Mouse (Mus musculus): Measurements from ENCODE around the gene Tbc1d10a. TPM values are rescaled to one million over a fixed set of nuclear protein-coding genes. Genes with fewer than 3 reads are reported as not detected.
A peak's percentile ranks its signal among the peaks of the same experiment; 100 is the strongest.

The Tbc1d10a gene
- 29.1 and 33.4 TPM in 2 replicates for polyA plus RNA-seq (2015; fragmentation: Nextera tagmentation; extraction: Ambion mirVana)

- H3K27me3 ChIP-seq (replicated peaks; ENCODE audit: control insufficient read depth, insufficient read depth, low read length), result no peaks in the 10 kb centered on the region
- H3K36me3 ChIP-seq (ENCODE audit: control insufficient read depth, insufficient read depth), result peaks cover 10% of the 10 kb centered on the region
- under 1% methylated on average over 71 of the region's 71 CpGs for WGBS
- peak within 1 kb of the TSS; percentile 78 for H3K4me3 ChIP-seq (replicated peaks; ENCODE audit: low read length)
- peak; percentile 99 for ATAC-seq
- H3K9me3 ChIP-seq (ENCODE audit: control insufficient read depth, low read length), result no peaks in the 10 kb centered on the region
- H3K27ac ChIP-seq (ENCODE audit: low read length), result peak within 1 kb of the TSS; percentile 45; the same call in 1 of the 2 replicates
- peak within 1 kb of the TSS; percentile 88 for H3K4me2 ChIP-seq (ENCODE audit: low read length)
- peak within 1 kb of the TSS; percentile 81 for H3K9ac ChIP-seq (replicated peaks; ENCODE audit: low read depth, low read length)
- peaks cover 11% of the 10 kb centered on the region for H3K4me1 ChIP-seq (replicated peaks; ENCODE audit: control insufficient read depth, insufficient read depth, low read length)
Observed at GRCm38 (mm10) chr11:4186486-4187317, at the start of gene Tbc1d10a. Tbc1d10a (plus strand) TSS chr11:4186789.

GRCm38 (mm10) chr11:4138964-4139363 lies 47.6 kb upstream of the Tbc1d10a start:
- no peaks in the 10 kb centered on the region for H3K27me3 ChIP-seq (replicated peaks; ENCODE audit: control insufficient read depth, insufficient read depth, low read length)
- H3K4me3 ChIP-seq (replicated peaks; ENCODE audit: low read length), result no peak overlapping the region
- ATAC-seq, result no peak
- WGBS, result 80% methylated on average over 2 of the region's 2 CpGs
- H3K9ac ChIP-seq (replicated peaks; ENCODE audit: low read depth, low read length), result no peak overlapping the region
- peaks cover 10% of the 10 kb centered on the region for H3K36me3 ChIP-seq (ENCODE audit: control insufficient read depth, insufficient read depth)
- no peaks in the 10 kb centered on the region for H3K9me3 ChIP-seq (ENCODE audit: control insufficient read depth, low read length)
- H3K4me2 ChIP-seq (ENCODE audit: low read length), result no peak overlapping the region
- H3K27ac ChIP-seq (ENCODE audit: low read length), result no peak overlapping the region
- H3K4me1 ChIP-seq (replicated peaks; ENCODE audit: control insufficient read depth, insufficient read depth, low read length), result peaks cover 22% of the 10 kb centered on the region

- H3K27ac ChIP-seq (ENCODE audit: low read length), result no peak overlapping the region
- H3K27me3 ChIP-seq (replicated peaks; ENCODE audit: control insufficient read depth, insufficient read depth, low read length), result no peaks in the 10 kb centered on the region
- H3K4me2 ChIP-seq (ENCODE audit: low read length), result no peak overlapping the region
- no peak for ATAC-seq
- peaks cover 10% of the 10 kb centered on the region for H3K36me3 ChIP-seq (ENCODE audit: control insufficient read depth, insufficient read depth)
- no peak overlapping the region for H3K4me3 ChIP-seq (replicated peaks; ENCODE audit: low read length)
- no peaks in the 10 kb centered on the region for H3K9me3 ChIP-seq (ENCODE audit: control insufficient read depth, low read length)
- peaks cover 9% of the 10 kb centered on the region for H3K4me1 ChIP-seq (replicated peaks; ENCODE audit: control insufficient read depth, insufficient read depth, low read length)
- no peak overlapping the region for H3K9ac ChIP-seq (replicated peaks; ENCODE audit: low read depth, low read length)
Observed at GRCm38 (mm10) chr11:4141505-4141904, 45.1 kb upstream of the Tbc1d10a start.

- peaks cover 10% of the 10 kb centered on the region for H3K36me3 ChIP-seq (ENCODE audit: control insufficient read depth, insufficient read depth)
- ATAC-seq, result no peak
Observed at GRCm38 (mm10) chr11:4142352-4142751, 44.2 kb upstream of the Tbc1d10a start.

GRCm38 (mm10) chr11:4143281-4144062 lies 43.1 kb upstream of the Tbc1d10a start:
- Histone ChIP-seq H3K27ac (ENCODE audit: low read length) (no peak overlapping the region), H3K9ac (replicated peaks; ENCODE audit: low read depth, low read length) (no peak overlapping the region), H3K4me1 (replicated peaks; ENCODE audit: control insufficient read depth, insufficient read depth, low read length) (no peaks in the 10 kb centered on the region), H3K9me3 (ENCODE audit: control insufficient read depth, low read length) (no peaks in the 10 kb centered on the region), H3K27me3 (replicated peaks; ENCODE audit: control insufficient read depth, insufficient read depth, low read length) (no peaks in the 10 kb centered on the region), H3K36me3 (ENCODE audit: control insufficient read depth, insufficient read depth) (peaks cover 10% of the 10 kb centered on the region), H3K4me3 (replicated peaks; ENCODE audit: low read length) (no peak overlapping the region), H3K4me2 (ENCODE audit: low read length) (no peak overlapping the region)
- WGBS, result 87% methylated on average over 21 of the region's 21 CpGs
- peak; percentile 38; the same call in 1 of the 2 replicates for ATAC-seq

More at GRCm38 (mm10) chr11:4142352-4142751, 44.2 kb upstream of the Tbc1d10a start:
- Histone ChIP-seq H3K4me3 (replicated peaks; ENCODE audit: low read length) (no peak overlapping the region), H3K27ac (ENCODE audit: low read length) (no peak overlapping the region), H3K27me3 (replicated peaks; ENCODE audit: control insufficient read depth, insufficient read depth, low read length) (no peaks in the 10 kb centered on the region), H3K9ac (replicated peaks; ENCODE audit: low read depth, low read length) (no peak overlapping the region), H3K4me1 (replicated peaks; ENCODE audit: control insufficient read depth, insufficient read depth, low read length) (peaks cover under 1% of the 10 kb centered on the region; the same call in 1 of the 2 replicates), H3K4me2 (ENCODE audit: low read length) (no peak overlapping the region), H3K9me3 (ENCODE audit: control insufficient read depth, low read length) (no peaks in the 10 kb centered on the region)
- WGBS, result 91% methylated on average over 4 of the region's 4 CpGs

GRCm38 (mm10) chr11:4146381-4146780 lies 40.2 kb upstream of the Tbc1d10a start:
- Histone ChIP-seq H3K36me3 (ENCODE audit: control insufficient read depth, insufficient read depth) (peaks cover 5% of the 10 kb centered on the region), H3K4me3 (replicated peaks; ENCODE audit: low read length) (no peak overlapping the region), H3K4me2 (ENCODE audit: low read length) (no peak overlapping the region), H3K4me1 (replicated peaks; ENCODE audit: control insufficient read depth, insufficient read depth, low read length) (no peaks in the 10 kb centered on the region), H3K27ac (ENCODE audit: low read length) (no peak overlapping the region), H3K9me3 (ENCODE audit: control insufficient read depth, low read length) (no peaks in the 10 kb centered on the region), H3K9ac (replicated peaks; ENCODE audit: low read depth, low read length) (no peak overlapping the region), H3K27me3 (replicated peaks; ENCODE audit: control insufficient read depth, insufficient read depth, low read length) (no peaks in the 10 kb centered on the region)
- WGBS, result 69% methylated on average over 6 of the region's 6 CpGs
- ATAC-seq, result no peak

GRCm38 (mm10) chr11:4147098-4147497 lies 39.5 kb upstream of the Tbc1d10a start:
- Histone ChIP-seq H3K4me3 (replicated peaks; ENCODE audit: low read length) (no peak overlapping the region), H3K27me3 (replicated peaks; ENCODE audit: control insufficient read depth, insufficient read depth, low read length) (no peaks in the 10 kb centered on the region), H3K9me3 (ENCODE audit: control insufficient read depth, low read length) (no peaks in the 10 kb centered on the region), H3K36me3 (ENCODE audit: control insufficient read depth, insufficient read depth) (peaks cover 3% of the 10 kb centered on the region), H3K4me1 (replicated peaks; ENCODE audit: control insufficient read depth, insufficient read depth, low read length) (no peaks in the 10 kb centered on the region), H3K27ac (ENCODE audit: low read length) (no peak overlapping the region), H3K4me2 (ENCODE audit: low read length) (no peak overlapping the region), H3K9ac (replicated peaks; ENCODE audit: low read depth, low read length) (no peak overlapping the region)
- 82% methylated on average over 10 of the region's 10 CpGs for WGBS
- no peak for ATAC-seq

GRCm38 (mm10) chr11:4148120-4148519 lies 38.5 kb upstream of the Tbc1d10a start:
- no peaks in the 10 kb centered on the region for H3K9me3 ChIP-seq (ENCODE audit: control insufficient read depth, low read length)
- no peaks in the 10 kb centered on the region; the same call in 1 of the 2 replicates for H3K36me3 ChIP-seq (ENCODE audit: control insufficient read depth, insufficient read depth)
- ATAC-seq, result no peak
- no peaks in the 10 kb centered on the region for H3K27me3 ChIP-seq (replicated peaks; ENCODE audit: control insufficient read depth, insufficient read depth, low read length)
- H3K4me3 ChIP-seq (replicated peaks; ENCODE audit: low read length), result no peak overlapping the region
- no peak overlapping the region for H3K27ac ChIP-seq (ENCODE audit: low read length)
- H3K4me2 ChIP-seq (ENCODE audit: low read length), result no peak overlapping the region
- no peaks in the 10 kb centered on the region for H3K4me1 ChIP-seq (replicated peaks; ENCODE audit: control insufficient read depth, insufficient read depth, low read length)
- no peak overlapping the region for H3K9ac ChIP-seq (replicated peaks; ENCODE audit: low read depth, low read length)
- WGBS, result 91% methylated on average over 5 of the region's 5 CpGs

GRCm38 (mm10) chr11:4148536-4149156 lies 37.9 kb upstream of the Tbc1d10a start:
- no peaks in the 10 kb centered on the region for H3K4me1 ChIP-seq (replicated peaks; ENCODE audit: control insufficient read depth, insufficient read depth, low read length)
- no peaks in the 10 kb centered on the region for H3K9me3 ChIP-seq (ENCODE audit: control insufficient read depth, low read length)
- no peak overlapping the region for H3K4me3 ChIP-seq (replicated peaks; ENCODE audit: low read length)
- no peak for ATAC-seq
- H3K27ac ChIP-seq (ENCODE audit: low read length), result no peak overlapping the region
- no peaks in the 10 kb centered on the region for H3K36me3 ChIP-seq (ENCODE audit: control insufficient read depth, insufficient read depth)
- 81% methylated on average over 9 of the region's 9 CpGs for WGBS
- no peak overlapping the region for H3K4me2 ChIP-seq (ENCODE audit: low read length)
- H3K27me3 ChIP-seq (replicated peaks; ENCODE audit: control insufficient read depth, insufficient read depth, low read length), result no peaks in the 10 kb centered on the region
- no peak overlapping the region for H3K9ac ChIP-seq (replicated peaks; ENCODE audit: low read depth, low read length)

Data from forebrain, embryonic 16.5 days (tissue).